Mouse (Mus musculus) adrenal gland, postnatal 0 days (tissue): ENCODE data around the gene Sept7. TPM values are rescaled to one million over a fixed set of nuclear protein-coding genes. Genes with fewer than 3 reads are reported as not detected.

Experiments
- polyA plus RNA-seq: library from polyadenylated mRNA; unstranded; fragments of >200 nt; fragmentation: Nextera tagmentation; extraction: Ambion mirVana; gene quantifications from 2 replicates; pipeline ENCODE4 v1.2.1, GENCODE M21; 2015

Gene Sept7
- polyA plus RNA-seq = 228 and 253 TPM in 2 replicates

DNA sequence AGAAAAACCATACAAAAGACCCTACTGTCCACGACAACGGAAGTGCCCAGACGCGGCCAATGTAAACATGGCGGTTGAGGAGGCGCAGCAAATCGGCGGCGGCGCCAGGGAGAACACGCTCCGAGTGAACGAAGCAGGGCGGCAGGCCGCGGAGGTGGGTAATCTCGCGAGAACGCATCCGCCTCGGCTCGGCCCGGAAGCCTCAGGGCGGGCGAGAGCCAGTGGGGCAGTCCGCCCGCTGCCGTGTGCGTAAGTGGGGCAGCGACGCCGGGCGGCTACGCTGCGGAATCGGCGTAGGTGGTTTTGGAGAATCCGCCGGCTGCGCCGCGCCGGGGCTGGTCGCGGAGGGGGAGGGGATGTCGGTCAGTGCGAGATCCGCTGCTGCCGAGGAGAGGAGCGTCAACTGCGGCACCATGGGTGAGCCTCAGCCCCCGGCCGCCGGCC lies at the start of gene Sept7:
TSS of gene Sept7 (plus strand) at position 157 of the 444 bp plus-strand sequence.

Other genes with a start within 250 kb of the Sept7 start
- not detected in 2 replicates for gene Gm10181, start 163.0 kb upstream of the Sept7 start, polyA plus RNA-seq
- 28.3 and 38.8 TPM in 2 replicates for gene Herpud2, start 100.6 kb upstream of the Sept7 start, polyA plus RNA-seq
- gene Eepd1, start 229.1 kb downstream of the Sept7 start, polyA plus RNA-seq = 15.1 and 39.8 TPM in 2 replicates